Mouse (Mus musculus) v-Abl transformed pro-B cells (cell line): ENCODE results near the gene Rftn1.

Source experiments
- in situ Hi-C, 2 experiments: fragments of 400-800 bp; cut with MboI; formaldehyde crosslinking; loops; one replicate each; pipeline ENCODE4 v1.15.1; 2025; ENCODE audit not compliant: unreplicated experiment in 2 of 2

Gene Rftn1

GRCm38 (mm10) chr17:50047182-50047581 is 143.3 kb downstream of the Rftn1 start:
- in situ Hi-C loops, result no loop called here

GRCm38 (mm10) chr17:50040727-50041410 is 149.6 kb downstream of the Rftn1 start:
- in situ Hi-C loops, result no loop called here

GRCm38 (mm10) chr17:50037882-50038665 is 152.4 kb downstream of the Rftn1 start:
- in situ Hi-C loops, result no loop called here

- in situ Hi-C loops, result no loop called here
Observed at GRCm38 (mm10) chr17:50037416-50037815, 153.1 kb downstream of the Rftn1 start.

- in situ Hi-C loops, result no loop called here
Observed at GRCm38 (mm10) chr17:50036751-50037385, 153.6 kb downstream of the Rftn1 start.

- in situ Hi-C loops, result no loop called here
Observed at GRCm38 (mm10) chr17:50033698-50034097, 156.8 kb downstream of the Rftn1 start.

- in situ Hi-C loops, result no loop called here
Observed at GRCm38 (mm10) chr17:50031548-50032491, 158.7 kb downstream of the Rftn1 start.

GRCm38 (mm10) chr17:50025651-50026050 is 164.8 kb downstream of the Rftn1 start:
- in situ Hi-C loops, result no loop called here

- in situ Hi-C loops, result no loop called here
Observed at GRCm38 (mm10) chr17:50025173-50025626, 165.3 kb downstream of the Rftn1 start.

- in situ Hi-C loops, result no loop called here
Observed at GRCm38 (mm10) chr17:50021400-50021799, 169.1 kb downstream of the Rftn1 start.

GRCm38 (mm10) chr17:50020211-50021001 is 170.1 kb downstream of the Rftn1 start:
- in situ Hi-C loops, result no loop called here

GRCm38 (mm10) chr17:50019819-50020210 is 170.7 kb downstream of the Rftn1 start:
- in situ Hi-C loops, result no loop called here

- in situ Hi-C loops, result no loop called here
Observed at GRCm38 (mm10) chr17:50019090-50019489, 171.4 kb downstream of the Rftn1 start.

- in situ Hi-C loops, result no loop called here
Observed at GRCm38 (mm10) chr17:50014708-50015107, 175.8 kb downstream of the Rftn1 start.

GRCm38 (mm10) chr17:50013848-50014247 is 176.6 kb downstream of the Rftn1 start:
- in situ Hi-C loops, result no loop called here

- in situ Hi-C loops, result no loop called here
Observed at GRCm38 (mm10) chr17:50010096-50010495, 180.4 kb downstream of the Rftn1 start.

GRCm38 (mm10) chr17:50006721-50007351 is 183.6 kb downstream of the Rftn1 start:
- in situ Hi-C loops, result no loop called here

- in situ Hi-C loops, result no loop called here
Observed at GRCm38 (mm10) chr17:50006338-50006720, 184.1 kb downstream of the Rftn1 start.

- in situ Hi-C loops, result no loop called here
Observed at GRCm38 (mm10) chr17:50003156-50003555, 187.3 kb downstream of the Rftn1 start.
